Mouse (Mus musculus) CH12.LX (cell line): ENCODE data around the gene Dsn1.

Experiments used
- GABPA ChIP-seq: IDR thresholded peaks from 2 replicates; pipeline ENCODE4 v1.6.1; 2012; ENCODE audit warnings: low read depth, low read length, improper control_type of control experiment, inconsistent platforms; ENCODE audit not compliant: insufficient replicate concordance
- MAFK ChIP-seq: IDR thresholded peaks from 2 replicates; pipeline ENCODE4 v1.6.1; 2011; ENCODE audit warnings: low read length, improper control_type of control experiment; ENCODE audit not compliant: insufficient replicate concordance
- POLR2AphosphoS2 ChIP-seq: IDR thresholded peaks from 2 replicates; pipeline ENCODE4 v1.6.1; 2011; ENCODE audit warnings: low read depth, low read length, improper control_type of control experiment
- USF1 ChIP-seq: IDR thresholded peaks from 2 replicates; pipeline ENCODE4 v1.6.1; 2014; ENCODE audit warnings: low read depth, mild to moderate bottlenecking, inconsistent platforms, low read length, improper control_type of control experiment

DNA sequence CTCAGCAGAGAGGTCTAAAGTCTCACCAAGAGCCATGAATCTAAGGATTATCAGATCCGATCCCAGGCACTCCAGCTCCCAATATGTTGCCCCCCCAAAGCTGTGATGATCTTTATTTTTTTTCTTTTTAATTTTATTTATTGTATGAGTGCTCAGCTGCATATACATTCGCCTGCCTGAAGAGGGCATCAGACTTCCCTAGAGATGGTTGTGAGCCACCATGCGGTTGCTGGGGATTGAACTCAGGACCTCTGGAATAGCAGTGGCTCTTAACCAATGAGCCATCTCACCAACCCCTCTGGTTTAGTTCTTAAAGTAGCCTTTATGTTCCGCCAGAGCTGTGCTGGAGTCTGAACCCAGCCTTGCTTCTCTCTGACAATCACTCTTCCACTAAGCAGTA lies 46.8 kb upstream of the Dsn1 start:
- TF ChIP-seq GABPA (no peak), POLR2AphosphoS2 (no peak), USF1 (no peak), MAFK (no peak)
